Mouse (Mus musculus): Measurements from ENCODE around the gene Cby3. TPM values are rescaled to one million over a fixed set of nuclear protein-coding genes. Genes with fewer than 3 reads are reported as not detected.

Cby3 gene
- polyA plus RNA-seq, 1 experiment = not detected

GRCm38 (mm10) chr11:50328075-50328625 lies 26.1 kb upstream of the Cby3 start:
- Histone ChIP-seq H3K9me3 (no peaks in the 10 kb centered on the region), H3K4me1 (peaks cover 27% of the 10 kb centered on the region), H3K4me3 (replicated peaks) (no peak overlapping the region), H3K36me3 (replicated peaks; ENCODE audit: low read length) (peaks cover 15% of the 10 kb centered on the region), H3K27me3 (replicated peaks) (no peaks in the 10 kb centered on the region)
- TF ChIP-seq GATA1 (IDR thresholded peaks at IDR 0.05; ENCODE audit: borderline replicate concordance, low read length) (no peak), FLI1 (IDR thresholded peaks at IDR 0.05; ENCODE audit: low read length) (no peak)

- Histone ChIP-seq H3K9me3 (peaks cover 3% of the 10 kb centered on the region; the same call in 1 of the 2 replicates), H3K4me3 (replicated peaks) (no peak overlapping the region), H3K36me3 (replicated peaks; ENCODE audit: low read length) (peaks cover 15% of the 10 kb centered on the region), H3K4me1 (peaks cover 21% of the 10 kb centered on the region), H3K27me3 (replicated peaks) (peaks cover 2% of the 10 kb centered on the region)
- TF ChIP-seq FLI1 (IDR thresholded peaks at IDR 0.05; ENCODE audit: low read length) = no peak
- no peak for TF ChIP-seq GATA1 (IDR thresholded peaks at IDR 0.05; ENCODE audit: borderline replicate concordance, low read length)
These were observed 24.9 kb upstream of the Cby3 start for GRCm38 (mm10) chr11:50329378-50329777.

GRCm38 (mm10) chr11:50333181-50333580 lies 21.1 kb upstream of the Cby3 start:
- Histone ChIP-seq H3K4me3 (replicated peaks) (no peak overlapping the region), H3K36me3 (replicated peaks; ENCODE audit: low read length) (peaks cover 14% of the 10 kb centered on the region), H3K4me1 (peaks cover 15% of the 10 kb centered on the region), H3K27me3 (replicated peaks) (peaks cover 8% of the 10 kb centered on the region), H3K9me3 (peaks cover 3% of the 10 kb centered on the region; the same call in 1 of the 2 replicates)
- TF ChIP-seq FLI1 (IDR thresholded peaks at IDR 0.05; ENCODE audit: low read length) = no peak
- TF ChIP-seq GATA1 (IDR thresholded peaks at IDR 0.05; ENCODE audit: borderline replicate concordance, low read length) = no peak

GRCm38 (mm10) chr11:50336126-50336525 lies 18.1 kb upstream of the Cby3 start:
- Histone ChIP-seq H3K9me3 (peaks cover 6% of the 10 kb centered on the region; the same call in 1 of the 2 replicates), H3K27me3 (replicated peaks) (peaks cover 8% of the 10 kb centered on the region)
- no peak for TF ChIP-seq FLI1 (IDR thresholded peaks at IDR 0.05; ENCODE audit: low read length)
- no peak for TF ChIP-seq GATA1 (IDR thresholded peaks at IDR 0.05; ENCODE audit: borderline replicate concordance, low read length)

GRCm38 (mm10) chr11:50336891-50337290 lies 17.4 kb upstream of the Cby3 start:
- Histone ChIP-seq H3K27me3 (replicated peaks) (peaks cover 8% of the 10 kb centered on the region), H3K36me3 (replicated peaks; ENCODE audit: low read length) (no peaks in the 10 kb centered on the region), H3K4me3 (replicated peaks) (no peak overlapping the region), H3K4me1 (peaks cover 7% of the 10 kb centered on the region), H3K9me3 (peaks cover 6% of the 10 kb centered on the region; the same call in 1 of the 2 replicates)
- TF ChIP-seq GATA1 (IDR thresholded peaks at IDR 0.05; ENCODE audit: borderline replicate concordance, low read length) (no peak), FLI1 (IDR thresholded peaks at IDR 0.05; ENCODE audit: low read length) (no peak)

More at GRCm38 (mm10) chr11:50336126-50336525, 18.1 kb upstream of the Cby3 start:
- Histone ChIP-seq H3K4me3 (replicated peaks) (no peak overlapping the region), H3K4me1 (peaks cover 7% of the 10 kb centered on the region), H3K36me3 (replicated peaks; ENCODE audit: low read length) (no peaks in the 10 kb centered on the region)

- H3K27me3 ChIP-seq (replicated peaks) = no peaks in the 10 kb centered on the region
- H3K36me3 ChIP-seq (replicated peaks; ENCODE audit: low read length) = no peaks in the 10 kb centered on the region
- peaks cover 10% of the 10 kb centered on the region for H3K4me1 ChIP-seq
- TF ChIP-seq FLI1 (IDR thresholded peaks at IDR 0.05; ENCODE audit: low read length) (no peak), GATA1 (IDR thresholded peaks at IDR 0.05; ENCODE audit: borderline replicate concordance, low read length) (no peak)
- H3K4me3 ChIP-seq (replicated peaks) = no peak overlapping the region
- no peaks in the 10 kb centered on the region for H3K9me3 ChIP-seq
These were observed 8.8 kb upstream of the Cby3 start for GRCm38 (mm10) chr11:50345486-50345885.

- TF ChIP-seq FLI1 (IDR thresholded peaks at IDR 0.05; ENCODE audit: low read length) (no peak), GATA1 (IDR thresholded peaks at IDR 0.05; ENCODE audit: borderline replicate concordance, low read length) (no peak)
- H3K4me1 ChIP-seq = peaks cover 10% of the 10 kb centered on the region
- no peaks in the 10 kb centered on the region for H3K27me3 ChIP-seq (replicated peaks)
- no peak overlapping the region for H3K4me3 ChIP-seq (replicated peaks)
- no peaks in the 10 kb centered on the region for H3K36me3 ChIP-seq (replicated peaks; ENCODE audit: low read length)
- no peaks in the 10 kb centered on the region for H3K9me3 ChIP-seq
These were observed 7.8 kb upstream of the Cby3 start for GRCm38 (mm10) chr11:50346256-50347032.

GRCm38 (mm10) chr11:50352177-50352576 lies 2.1 kb upstream of the Cby3 start:
- H3K27me3 ChIP-seq (replicated peaks) = no peaks in the 10 kb centered on the region

GRCm38 (mm10) chr11:50354851-50355250 lies 589 bp downstream of the Cby3 start:
- Histone ChIP-seq H3K9me3 (peaks cover 11% of the 10 kb centered on the region), H3K4me3 (replicated peaks) (no peak overlapping the region), H3K36me3 (replicated peaks; ENCODE audit: low read length) (no peaks in the 10 kb centered on the region), H3K4me1 (peaks cover 33% of the 10 kb centered on the region), H3K27me3 (replicated peaks) (peaks cover 17% of the 10 kb centered on the region)
- TF ChIP-seq FLI1 (IDR thresholded peaks at IDR 0.05; ENCODE audit: low read length) = no peak
- no peak for TF ChIP-seq GATA1 (IDR thresholded peaks at IDR 0.05; ENCODE audit: borderline replicate concordance, low read length)

More at GRCm38 (mm10) chr11:50352177-50352576, 2.1 kb upstream of the Cby3 start:
- peaks cover 11% of the 10 kb centered on the region for H3K9me3 ChIP-seq
- no peak for TF ChIP-seq GATA1 (IDR thresholded peaks at IDR 0.05; ENCODE audit: borderline replicate concordance, low read length)
- peaks cover 21% of the 10 kb centered on the region for H3K4me1 ChIP-seq
- H3K36me3 ChIP-seq (replicated peaks; ENCODE audit: low read length) = no peaks in the 10 kb centered on the region
- H3K4me3 ChIP-seq (replicated peaks) = no peak overlapping the region

- peaks cover 11% of the 10 kb centered on the region for H3K9me3 ChIP-seq
- peaks cover 34% of the 10 kb centered on the region for H3K4me1 ChIP-seq
- no peak for TF ChIP-seq GATA1 (IDR thresholded peaks at IDR 0.05; ENCODE audit: borderline replicate concordance, low read length)
- no peak overlapping the region for H3K4me3 ChIP-seq (replicated peaks)
- no peaks in the 10 kb centered on the region for H3K36me3 ChIP-seq (replicated peaks; ENCODE audit: low read length)
- H3K27me3 ChIP-seq (replicated peaks) = peaks cover 19% of the 10 kb centered on the region
These were observed 1.1 kb downstream of the Cby3 start for GRCm38 (mm10) chr11:50355395-50355794.
